Mouse (Mus musculus) kidney, adult 2 months (tissue): ENCODE measurements around the gene Stim2.

Experiments
- CTCF ChIP-seq: fragments of 200-500 bp; conservative IDR thresholded peaks from 2 replicates; pipeline ENCODE4 v1.5.1; 2011; ENCODE audit warnings: low read depth, mild to moderate bottlenecking, control low read depth, low read length, moderate library complexity, mixed read lengths; ENCODE audit not compliant: insufficient read depth, insufficient read length
- POLR2A ChIP-seq: fragments of 200-500 bp; IDR thresholded peaks from one replicate; pipeline ENCODE4 v1.6.1; 2011; ENCODE audit warnings: low read depth, low read length, control low read depth

- no peak for TF ChIP-seq POLR2A
- no peak for TF ChIP-seq CTCF
Observed at GRCm38 (mm10) chr5:54118410-54119212, 120.3 kb downstream of the Stim2 start.
